Mouse (Mus musculus) CH12.LX (cell line): ENCODE results near the gene Bean1.

Source experiments
- CHD2 ChIP-seq: IDR thresholded peaks from 2 replicates; pipeline ENCODE4 v1.6.1; 2011; ENCODE audit warnings: low read length, improper control_type of control experiment
- CTCF ChIP-seq, 2 experiments: IDR thresholded peaks in 1 of 2; conservative IDR thresholded peaks in 1 of 2; 2 replicates each; pipeline ENCODE4 v1.5.1; 2011 to 2012; ENCODE audit warnings: low read depth in 2 of 2, low read length in 2 of 2, improper control_type of control experiment in 1 of 2, inconsistent platforms in 1 of 2, mild to moderate bottlenecking in 1 of 2, moderate library complexity in 1 of 2
- E2F4 ChIP-seq: IDR thresholded peaks from 2 replicates; pipeline ENCODE4 v1.6.1; 2011; ENCODE audit warnings: low read depth, low read length, improper control_type of control experiment; ENCODE audit not compliant: insufficient replicate concordance
- EP300 ChIP-seq: IDR thresholded peaks from 2 replicates; pipeline ENCODE4 v1.6.1; 2011; ENCODE audit warnings: low read length, improper control_type of control experiment
- ETS1 ChIP-seq: conservative IDR thresholded peaks from 2 replicates; pipeline ENCODE4 v1.6.1; 2012; ENCODE audit warnings: low read depth, mild to moderate bottlenecking, inconsistent platforms, low read length, improper control_type of control experiment, moderate library complexity
- HCFC1 ChIP-seq: IDR thresholded peaks from 2 replicates; pipeline ENCODE4 v1.6.1; 2012; ENCODE audit warnings: low read depth, mild to moderate bottlenecking, inconsistent platforms, low read length, improper control_type of control experiment
- JUN ChIP-seq: IDR thresholded peaks from 2 replicates; pipeline ENCODE4 v1.6.1; 2011; ENCODE audit warnings: low read depth, mild to moderate bottlenecking, low read length, improper control_type of control experiment, moderate library complexity; ENCODE audit not compliant: insufficient read depth
- MAZ ChIP-seq: IDR thresholded peaks from 2 replicates; pipeline ENCODE4 v1.6.1; 2012; ENCODE audit warnings: low read depth, mild to moderate bottlenecking, inconsistent platforms, low read length, improper control_type of control experiment, moderate library complexity
- MEF2A ChIP-seq: IDR thresholded peaks from 2 replicates; pipeline ENCODE4 v1.6.1; 2014; ENCODE audit warnings: low read depth, mild to moderate bottlenecking, inconsistent platforms, low read length, improper control_type of control experiment, borderline replicate concordance
- NELFE ChIP-seq: IDR thresholded peaks from 2 replicates; pipeline ENCODE4 v1.6.1; 2011; ENCODE audit warnings: low read depth, low read length, improper control_type of control experiment
- POLR2A ChIP-seq: IDR thresholded peaks from 2 replicates; pipeline ENCODE4 v1.6.1; 2011; ENCODE audit warnings: low read depth, mild to moderate bottlenecking, improper control_type of control experiment, low read length
- RCOR1 ChIP-seq: conservative IDR thresholded peaks from 2 replicates; pipeline ENCODE4 v1.6.1; 2012; ENCODE audit warnings: low read depth, mild to moderate bottlenecking, inconsistent platforms, low read length, improper control_type of control experiment
- ZNF384 ChIP-seq: IDR thresholded peaks from 2 replicates; pipeline ENCODE4 v1.6.1; 2012; ENCODE audit warnings: low read depth, low read length, improper control_type of control experiment, inconsistent platforms

GRCm38 (mm10) chr8:104130916-104131315, 39.3 kb upstream of the Bean1 start:
- no peak for TF ChIP-seq HCFC1
- no peak for TF ChIP-seq CTCF (conservative IDR thresholded peaks at IDR 0.05 in 1 of 2, IDR thresholded peaks at IDR 0.05 in 1 of 2; ENCODE audit: low read depth in 2 of 2, low read length in 2 of 2)
- TF ChIP-seq EP300: no peak
- TF ChIP-seq JUN: no peak
- TF ChIP-seq CHD2: no peak
- no peak for TF ChIP-seq E2F4
- no peak for TF ChIP-seq POLR2A
- TF ChIP-seq NELFE: no peak
- no peak for TF ChIP-seq MAZ
- no peak for TF ChIP-seq MEF2A
- no peak for TF ChIP-seq ZNF384
- TF ChIP-seq ETS1: no peak
- no peak for TF ChIP-seq RCOR1
